Mouse (Mus musculus): ENCODE data around the gene Ccdc61.
A peak's percentile ranks its signal among the peaks of the same experiment; 100 is the strongest.
"Not testable (repeated sequence)": the region's sequence is repeated elsewhere in the genome, so short reads cannot be mapped to it uniquely, and the experiment has no call there.

Ccdc61 gene

DNA sequence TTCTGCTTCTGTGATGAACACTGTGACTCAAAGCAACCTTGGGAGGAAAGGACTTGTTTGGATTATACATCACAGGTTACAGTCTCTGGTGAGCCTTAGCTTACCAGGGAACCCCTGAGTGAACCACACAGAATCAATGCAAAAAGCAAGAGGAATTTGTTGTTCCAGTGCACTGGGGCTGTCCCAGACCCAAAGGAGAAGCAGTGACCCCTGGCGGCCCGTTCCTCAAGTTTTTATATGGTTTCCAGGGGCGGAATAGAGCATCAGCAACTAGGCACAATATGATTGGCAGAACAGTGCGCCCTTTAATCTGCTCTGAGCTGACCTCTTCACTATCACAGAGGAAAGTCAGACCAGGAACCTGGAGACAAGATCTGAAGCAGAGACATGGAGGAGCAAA is 6.0 kb upstream of the Ccdc61 start:
- DNase-seq (ENCODE audit: low read depth, low spot score), result no peak

DNA sequence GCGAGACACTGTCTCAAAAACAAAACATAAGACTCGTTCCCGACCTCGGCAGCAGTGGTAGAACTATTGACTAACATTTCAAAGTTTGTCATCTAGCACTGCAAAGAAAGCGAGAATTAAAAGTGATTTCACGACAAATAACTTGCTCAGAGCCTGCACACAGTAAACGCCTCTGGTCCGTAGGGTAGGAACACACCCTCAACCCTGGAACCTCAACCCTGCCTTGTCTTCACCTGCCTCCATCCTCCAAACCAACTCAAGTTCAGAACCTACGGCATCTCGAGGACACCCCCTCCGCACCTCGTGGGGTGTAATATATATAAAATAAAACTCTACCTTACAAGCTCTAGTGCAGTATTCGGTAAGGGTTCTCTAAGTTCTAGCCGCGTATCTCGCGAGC is 418 bp downstream of the Ccdc61 start:
- DNase-seq (ENCODE audit: low read depth, low spot score), result no peak

DNA sequence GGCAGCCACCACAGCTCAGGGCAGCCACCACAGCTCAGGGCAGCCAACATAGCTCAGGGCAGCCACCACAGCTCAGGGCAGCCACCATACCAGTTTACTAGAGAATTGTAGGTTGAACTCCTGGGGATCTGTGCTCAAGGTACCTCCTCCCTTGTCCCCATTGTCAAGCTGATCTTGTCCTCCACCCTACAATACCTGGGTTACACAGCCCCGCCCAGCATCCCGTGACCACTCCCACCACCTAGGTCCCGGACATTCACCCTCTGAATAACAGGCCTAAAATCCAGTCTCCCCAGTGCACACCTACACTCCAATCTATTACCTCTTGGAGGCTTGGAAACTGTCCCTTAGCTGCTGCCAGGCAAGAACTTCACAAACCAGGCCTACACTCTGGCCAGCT is 5.2 kb downstream of the Ccdc61 start:
- DNase-seq (ENCODE audit: low read depth, low spot score), result no peak

DNA sequence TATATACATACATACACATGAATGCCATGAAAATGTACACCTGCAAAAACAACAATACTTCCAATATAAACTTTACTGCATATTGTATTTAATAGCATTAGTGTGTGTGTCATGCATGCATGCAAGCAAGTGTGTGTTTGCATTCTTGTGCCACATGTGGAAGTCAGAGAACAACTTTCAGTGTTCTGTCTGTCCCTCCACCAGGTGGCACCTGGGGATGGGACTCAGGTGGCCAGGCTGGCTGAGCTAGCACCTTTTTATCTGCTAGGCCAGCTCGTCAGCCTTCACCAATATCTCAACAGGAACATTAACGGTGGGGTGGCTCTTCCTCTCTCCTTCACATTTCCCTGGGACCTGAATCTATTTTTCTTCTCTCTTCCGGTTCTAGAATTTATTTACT is 7.7 kb downstream of the Ccdc61 start:
- no peak for DNase-seq (ENCODE audit: low read depth, low spot score)

DNA sequence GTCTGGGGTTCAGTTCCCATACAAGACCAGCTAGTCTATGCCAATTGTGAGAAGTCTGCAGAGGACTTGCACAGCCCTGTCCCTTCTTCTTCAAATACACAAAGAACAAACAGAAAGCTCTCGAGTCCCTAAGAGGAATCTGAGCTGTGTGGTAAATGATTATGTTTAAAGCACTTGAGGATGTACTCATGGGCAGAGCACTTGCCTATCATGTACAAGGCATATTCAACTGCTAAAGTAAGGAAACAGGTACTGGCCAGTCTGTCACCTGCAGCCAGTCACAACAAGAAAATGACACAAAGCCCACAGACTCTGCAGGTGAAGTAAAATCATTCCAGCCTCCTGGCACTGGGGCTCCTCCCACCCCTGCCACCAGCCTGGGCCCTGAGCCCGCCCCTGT is 9.7 kb downstream of the Ccdc61 start:
- DNase-seq (ENCODE audit: low read depth, low spot score), result no peak

DNA sequence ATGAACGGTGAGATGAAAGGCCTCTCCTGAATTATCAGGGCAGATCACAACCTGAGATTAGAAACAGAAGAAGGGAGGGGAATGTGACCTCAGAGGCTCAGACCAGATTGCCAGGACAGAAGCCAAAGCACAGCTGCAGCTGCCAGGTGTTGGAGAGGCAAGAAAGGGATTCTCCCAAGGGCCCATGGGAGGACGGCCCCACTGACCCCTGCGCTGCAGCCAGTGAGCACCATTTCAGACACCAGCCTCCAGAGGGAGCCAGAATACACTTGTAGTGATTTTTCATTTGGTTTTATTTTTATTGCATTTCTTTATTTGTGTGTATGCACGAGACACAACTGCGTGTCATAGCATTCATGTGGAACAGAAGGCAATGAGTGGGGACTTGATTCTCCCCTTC is 13.7 kb downstream of the Ccdc61 start:
- DNase-seq (ENCODE audit: low read depth, low spot score), result no peak

DNA sequence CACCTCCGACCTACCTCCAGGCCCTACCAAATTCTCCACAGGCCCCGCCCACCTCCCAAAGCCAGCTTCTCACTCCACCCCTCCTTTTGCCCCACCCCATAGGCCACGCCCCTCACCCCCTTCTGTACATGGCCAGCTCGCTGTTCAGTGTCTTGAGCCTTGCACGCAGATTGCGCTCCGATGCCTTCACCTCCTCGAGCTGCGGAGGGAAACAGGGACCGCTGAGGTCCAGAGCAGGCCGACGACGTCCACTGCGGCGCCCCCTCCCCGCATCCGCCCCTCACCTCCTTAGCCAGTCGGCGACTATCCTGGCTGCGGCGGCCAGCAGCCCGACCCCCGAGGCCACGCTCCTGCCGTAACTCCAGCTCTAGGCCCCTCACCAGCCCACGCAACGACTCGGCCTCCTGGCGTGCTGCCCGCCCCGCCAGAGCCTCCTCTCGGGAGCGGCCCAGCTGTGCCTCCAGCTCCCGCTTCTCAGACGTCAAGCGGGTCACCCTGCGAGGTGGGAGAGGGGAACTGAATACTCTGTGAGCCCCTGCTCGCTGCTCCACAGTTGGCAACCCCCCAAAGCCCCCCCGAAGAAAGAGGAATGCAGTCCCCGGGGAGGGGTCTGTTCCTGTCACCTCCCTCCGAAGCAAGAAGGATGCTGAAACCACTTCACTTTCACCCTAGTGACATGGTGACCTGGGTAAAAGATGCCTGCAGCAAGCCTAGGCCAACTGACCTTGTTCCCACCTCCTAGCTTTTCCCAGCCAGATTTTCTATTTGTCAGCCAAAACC is 16.4 kb downstream of the Ccdc61 start:
- DNase-seq (ENCODE audit: low read depth, low spot score), result no peak

DNA sequence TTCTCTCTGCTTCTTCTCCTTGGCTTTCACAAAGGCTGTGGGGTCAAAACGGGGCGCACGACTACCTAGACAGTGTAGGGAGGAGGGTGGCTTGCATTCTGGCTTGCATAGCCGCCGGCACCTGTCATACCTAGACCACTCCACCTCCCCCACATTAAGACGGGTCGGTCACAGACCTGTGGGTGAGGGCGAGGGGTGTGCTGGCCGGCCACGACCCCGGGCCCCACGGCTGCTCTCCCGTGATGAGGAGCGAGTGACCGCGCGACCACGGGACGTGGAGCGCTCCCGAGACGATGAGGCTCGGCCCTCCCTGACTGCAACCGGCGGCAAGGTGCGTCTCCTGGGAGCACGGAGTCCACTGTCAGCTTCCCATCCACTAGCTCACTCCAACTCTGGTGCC is 17.2 kb downstream of the Ccdc61 start:
- DNase-seq (ENCODE audit: low read depth, low spot score), result no peak

DNA sequence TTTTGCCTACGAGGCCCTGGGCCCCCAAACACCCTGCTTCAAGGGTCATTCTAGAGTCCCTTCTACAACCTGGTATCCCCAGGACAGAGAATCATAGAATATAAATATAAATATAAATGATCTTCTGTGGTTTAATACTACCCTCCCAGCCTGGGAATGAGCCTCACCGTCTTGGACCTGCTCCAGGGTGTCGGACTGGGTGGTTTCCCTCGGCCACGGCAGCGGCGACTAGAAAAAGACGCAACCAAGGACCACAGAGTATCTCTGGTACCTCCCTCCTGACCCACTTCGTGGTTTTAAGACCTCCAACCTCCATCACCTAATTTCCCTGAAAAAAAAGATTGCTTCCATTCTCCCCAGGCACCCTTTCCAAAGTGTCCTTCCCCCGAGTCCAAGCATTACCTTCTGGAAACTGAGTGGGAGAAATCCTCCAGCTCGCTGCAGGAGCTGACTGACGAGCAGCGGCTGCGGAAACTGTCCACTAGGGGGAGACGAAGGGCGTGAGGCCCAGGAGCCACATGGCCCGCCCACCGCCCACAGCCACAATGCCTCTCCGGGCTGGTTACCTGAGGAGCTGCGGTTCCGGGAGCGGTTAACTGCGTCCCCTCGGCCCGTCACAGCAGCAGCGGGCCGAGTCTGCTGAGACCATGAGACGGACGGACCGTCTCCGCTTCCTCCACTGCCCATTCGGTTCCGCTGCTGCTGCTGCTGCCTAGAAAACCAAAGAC is 18.2 kb downstream of the Ccdc61 start:
- DNase-seq (ENCODE audit: low read depth, low spot score), result no peak

DNA sequence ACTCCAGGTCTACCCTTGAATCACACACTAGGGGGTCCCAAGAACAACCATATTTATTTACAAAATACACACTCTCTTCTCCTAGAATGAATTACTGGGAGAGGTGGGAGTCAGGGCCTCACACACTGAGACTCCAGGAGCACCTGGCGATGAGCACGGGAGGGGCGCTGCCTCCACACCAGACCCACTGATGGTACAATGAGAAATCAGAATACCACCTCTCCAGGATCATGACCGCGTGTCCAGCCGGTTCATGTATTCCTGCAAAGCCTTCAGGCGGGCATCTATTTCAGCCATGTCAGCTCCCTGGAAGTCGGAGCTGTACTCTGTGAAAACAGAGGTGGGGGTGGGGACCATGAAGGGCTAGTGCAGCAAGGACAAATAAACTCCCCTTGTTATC is 19.4 kb downstream of the Ccdc61 start:
- DNase-seq (ENCODE audit: low read depth, low spot score), result no peak

DNA sequence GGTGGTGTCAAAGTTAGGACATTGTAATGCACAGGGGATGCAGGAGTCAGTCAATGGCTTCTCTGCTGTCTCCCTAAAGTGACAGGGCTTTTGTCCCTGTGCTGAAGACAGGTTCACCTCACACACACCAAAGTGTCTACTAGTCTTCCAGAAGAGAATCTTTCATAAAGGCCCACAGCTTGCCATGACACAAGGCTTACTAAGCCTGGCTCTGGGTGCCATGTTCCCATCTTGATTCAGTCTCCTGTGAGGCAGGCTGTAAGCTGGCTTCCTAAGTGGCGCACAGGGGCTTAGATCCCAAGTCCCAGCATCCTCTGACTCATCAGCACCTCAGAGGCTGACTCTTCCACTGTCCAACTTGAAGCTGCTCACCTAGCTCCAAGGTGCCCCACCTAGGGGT is 23.3 kb downstream of the Ccdc61 start:
- DNase-seq (ENCODE audit: low read depth, low spot score), result no peak

DNA sequence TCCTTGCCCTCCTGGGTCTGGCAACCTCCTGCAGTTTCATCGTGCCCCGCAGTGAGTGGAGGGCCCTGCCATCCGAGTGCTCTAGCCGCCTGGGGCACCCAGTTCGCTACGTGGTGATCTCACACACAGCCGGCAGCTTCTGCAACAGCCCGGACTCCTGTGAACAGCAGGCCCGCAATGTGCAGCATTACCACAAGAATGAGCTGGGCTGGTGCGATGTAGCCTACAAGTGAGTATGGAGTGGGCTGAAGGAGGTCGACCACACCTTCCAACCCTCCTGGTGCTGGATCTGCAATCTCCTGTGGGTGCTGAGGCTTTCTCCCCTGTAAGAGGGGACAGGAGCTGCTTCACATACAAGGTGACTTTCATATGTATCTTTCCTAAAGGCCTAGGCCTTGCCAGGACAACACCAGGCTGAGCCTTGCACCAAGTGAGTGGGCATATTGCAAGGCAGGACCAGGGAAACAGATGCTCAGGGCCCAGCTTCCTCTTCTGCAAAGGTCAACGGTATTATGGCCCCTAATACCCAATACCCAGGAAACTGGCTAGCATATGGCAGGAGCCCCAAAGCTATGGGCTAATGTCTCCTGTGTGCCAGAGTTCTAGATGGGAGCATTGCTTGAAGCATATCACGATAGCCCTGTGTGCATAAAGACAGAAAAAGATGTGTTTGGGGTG is 25.3 kb downstream of the Ccdc61 start:
- DNase-seq (ENCODE audit: low read depth, low spot score), result no peak

DNA sequence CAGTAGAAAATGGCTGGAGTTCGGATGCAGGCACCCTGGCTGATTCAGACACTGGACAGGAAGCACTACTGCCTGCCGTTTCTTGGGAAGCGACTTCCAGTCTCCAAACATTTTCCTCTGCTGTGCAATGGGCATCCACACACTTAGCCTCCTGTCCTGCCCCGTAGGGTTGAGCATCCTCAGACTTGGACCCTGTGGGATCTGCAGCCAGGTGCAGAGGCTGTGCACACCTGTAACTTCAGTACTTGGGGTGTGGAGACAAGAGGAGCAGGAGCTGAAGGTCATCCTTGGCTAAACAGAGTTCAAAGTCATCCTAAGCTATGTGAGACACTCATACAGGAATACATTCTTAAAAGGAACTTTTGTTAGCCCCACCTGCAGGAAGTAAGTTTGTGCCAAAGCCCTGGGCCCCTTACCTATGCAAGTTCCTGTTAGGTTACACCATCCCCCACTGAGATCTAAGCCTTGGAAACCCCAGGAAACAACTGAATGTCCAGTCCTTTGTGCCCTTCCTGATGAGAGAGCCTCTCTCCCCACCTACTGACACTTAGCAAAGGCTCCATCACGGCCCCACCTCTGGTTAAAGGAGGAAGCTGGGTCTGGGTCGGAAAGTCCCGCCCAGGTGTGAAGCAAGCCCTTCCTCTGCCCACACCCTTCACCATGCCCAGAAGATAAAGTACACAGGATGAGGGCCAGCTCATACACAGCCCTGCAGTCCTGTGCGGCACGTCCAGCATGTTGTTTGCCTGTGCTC is 26.0 kb downstream of the Ccdc61 start:
- DNase-seq (ENCODE audit: low read depth, low spot score), result no peak

DNA sequence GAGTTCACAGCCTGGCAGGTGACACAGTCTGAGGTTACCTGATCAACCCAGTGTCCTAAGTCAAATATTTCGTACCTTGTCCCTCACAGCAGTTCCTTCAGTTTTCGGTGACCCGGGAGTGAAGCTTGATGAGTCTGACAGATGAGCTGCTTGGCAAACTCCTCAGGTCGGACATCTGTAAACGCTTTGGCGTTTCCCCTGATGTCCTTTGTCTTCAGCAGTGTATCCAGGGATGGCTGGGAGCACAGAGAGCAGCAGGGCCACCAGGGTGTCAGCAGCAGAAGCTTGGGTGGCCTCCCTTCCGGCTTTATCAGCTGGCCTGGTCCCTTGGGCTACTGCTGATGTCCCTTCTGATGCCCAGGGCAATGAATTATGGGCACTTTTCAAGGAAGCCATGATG is 31.5 kb downstream of the Ccdc61 start:
- no peak for DNase-seq (ENCODE audit: low read depth, low spot score)

DNA sequence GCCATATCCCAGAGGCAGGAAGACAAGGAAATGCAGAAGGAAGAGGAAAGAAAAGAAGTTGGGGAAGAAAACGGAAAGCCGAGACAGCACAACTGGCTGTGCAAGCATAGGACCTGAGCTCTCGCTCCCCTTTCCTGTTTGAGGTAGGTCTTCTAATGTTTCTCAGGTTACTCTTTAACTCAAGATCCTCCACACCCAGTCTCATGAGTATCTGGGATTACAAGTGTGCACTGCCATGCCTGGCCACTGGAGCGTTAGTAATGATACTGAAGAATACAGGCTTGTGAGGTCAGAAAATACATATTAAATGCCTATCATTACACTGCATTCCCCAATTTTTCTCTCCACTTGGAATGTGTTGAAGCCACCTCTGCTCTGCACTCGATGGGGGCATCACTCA is 34.8 kb downstream of the Ccdc61 start:
- no peak for DNase-seq (ENCODE audit: low read depth, low spot score)

DNA sequence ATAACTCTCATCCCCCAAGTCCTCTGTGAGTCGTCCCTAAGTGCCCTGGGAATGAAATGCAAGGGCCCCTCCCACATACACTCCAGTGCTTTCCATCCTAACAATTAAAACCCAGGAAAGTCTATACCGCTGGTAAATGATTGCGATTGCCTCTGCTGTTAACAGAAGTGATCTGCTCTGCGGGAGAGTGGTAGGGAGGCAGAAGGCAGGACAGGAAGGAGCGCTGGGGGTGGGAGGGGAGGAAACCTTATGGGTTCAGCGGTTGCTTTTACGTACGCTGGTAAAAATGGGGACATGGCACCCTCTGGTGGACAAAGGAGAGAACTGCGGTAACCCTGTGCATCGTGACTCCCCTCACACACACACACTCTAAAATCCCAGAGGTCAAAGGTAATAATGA is 37.0 kb downstream of the Ccdc61 start:
- peak; percentile 73 for DNase-seq (ENCODE audit: low read depth, low spot score)

DNA sequence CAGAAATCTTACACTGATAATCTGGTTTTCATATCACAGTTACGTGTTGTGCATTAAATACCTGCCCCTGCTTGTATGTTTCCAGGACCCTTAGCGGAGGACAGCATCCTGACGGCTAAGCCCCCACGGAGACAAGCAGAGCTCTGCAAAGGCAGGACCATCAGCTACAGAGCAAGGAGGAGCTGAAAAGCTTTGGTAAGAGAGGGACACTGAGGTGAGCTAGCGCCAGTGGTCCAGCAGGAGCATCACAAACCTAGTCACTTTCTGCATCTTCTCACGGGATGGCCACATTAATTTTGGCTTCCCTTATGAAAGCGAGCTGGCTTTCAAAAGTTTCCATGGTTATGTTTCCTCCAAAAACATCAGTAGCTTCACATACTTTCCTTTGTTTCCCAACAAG is 37.4 kb downstream of the Ccdc61 start:
- no peak for DNase-seq (ENCODE audit: low read depth, low spot score)

DNA sequence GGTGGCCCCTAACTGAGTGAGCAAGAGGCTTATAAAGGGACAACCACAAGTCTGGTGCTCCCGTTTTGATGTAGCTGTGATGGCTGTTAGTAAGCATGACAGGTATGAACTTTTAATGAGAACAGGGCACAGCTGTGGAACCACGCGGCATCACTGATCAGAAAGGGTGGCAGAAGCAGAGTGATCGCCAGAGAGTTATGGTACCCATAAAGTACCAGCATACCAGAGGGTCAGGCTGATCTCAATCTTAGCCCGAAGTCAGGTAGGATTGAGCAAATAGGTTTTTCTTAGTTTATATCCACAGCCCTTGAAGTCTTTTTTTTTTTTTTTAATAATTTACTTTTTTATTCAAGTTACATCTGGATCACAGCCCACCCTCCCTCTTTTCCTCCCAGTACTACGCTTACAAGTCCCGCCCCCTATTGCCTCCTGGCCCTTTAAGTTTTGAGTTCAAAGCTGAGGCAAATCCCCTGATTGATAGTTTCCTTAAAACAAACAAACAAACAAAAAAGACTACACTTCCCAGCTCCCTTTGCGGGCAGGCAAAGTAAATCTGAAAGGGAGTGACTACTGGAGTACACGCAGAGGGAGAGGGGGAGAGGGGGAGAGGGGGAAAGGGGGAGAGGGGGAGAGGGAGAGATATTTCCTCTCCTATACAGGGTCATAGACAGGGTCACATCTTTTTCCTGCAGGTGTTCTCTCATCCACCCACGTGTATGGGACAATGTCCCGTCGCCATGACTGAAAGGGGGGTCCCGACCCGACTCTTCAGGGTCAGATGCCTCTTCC is 38.0 kb downstream of the Ccdc61 start:
- DNase-seq (ENCODE audit: low read depth, low spot score), result no peak

DNA sequence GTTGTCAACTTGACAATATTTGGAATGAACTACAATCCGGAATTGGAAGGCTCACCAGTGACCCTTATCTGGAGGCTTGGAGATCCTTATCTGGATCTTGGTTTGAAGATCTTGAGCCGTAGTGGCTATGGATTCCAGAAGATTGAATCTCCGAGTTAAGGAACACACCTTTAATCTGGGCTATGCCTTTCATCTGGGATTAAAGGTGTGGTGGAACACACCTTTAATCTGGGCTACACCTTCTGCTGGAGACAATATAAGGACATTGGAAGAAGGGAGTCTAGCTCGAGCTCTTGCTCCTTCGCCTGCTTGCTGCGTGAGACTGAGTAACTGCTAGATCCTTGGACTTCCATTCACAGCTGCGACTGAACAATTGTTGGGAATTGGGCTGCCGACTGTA is 39.2 kb downstream of the Ccdc61 start, which contains the start of gene Pglyrp1:
TSS of gene Pglyrp1 (plus strand) at position 301 of the 400 bp plus-strand sequence.
- not testable (repeated sequence) for DNase-seq (ENCODE audit: low read depth, low spot score)

DNA sequence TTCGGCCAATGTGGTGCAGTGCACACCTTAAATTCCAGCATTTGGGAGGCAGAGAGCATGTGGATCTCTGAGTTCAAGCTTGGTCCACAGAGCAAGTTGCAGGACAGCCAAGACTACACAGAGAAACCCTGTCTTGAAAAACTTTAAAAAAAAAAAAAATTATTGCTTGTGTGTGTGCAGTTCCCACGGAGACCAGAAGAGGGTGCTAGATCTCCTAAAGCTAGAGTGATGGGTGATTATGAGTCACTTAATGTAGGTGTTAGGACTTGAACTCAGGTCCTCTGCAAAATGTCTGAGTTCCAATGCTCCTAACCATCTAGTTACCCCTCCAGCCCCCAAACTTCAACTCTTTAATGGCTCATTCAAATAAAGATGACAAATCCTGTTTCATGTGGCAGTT is 41.7 kb downstream of the Ccdc61 start:
- no peak for DNase-seq (ENCODE audit: low read depth, low spot score)

DNA sequence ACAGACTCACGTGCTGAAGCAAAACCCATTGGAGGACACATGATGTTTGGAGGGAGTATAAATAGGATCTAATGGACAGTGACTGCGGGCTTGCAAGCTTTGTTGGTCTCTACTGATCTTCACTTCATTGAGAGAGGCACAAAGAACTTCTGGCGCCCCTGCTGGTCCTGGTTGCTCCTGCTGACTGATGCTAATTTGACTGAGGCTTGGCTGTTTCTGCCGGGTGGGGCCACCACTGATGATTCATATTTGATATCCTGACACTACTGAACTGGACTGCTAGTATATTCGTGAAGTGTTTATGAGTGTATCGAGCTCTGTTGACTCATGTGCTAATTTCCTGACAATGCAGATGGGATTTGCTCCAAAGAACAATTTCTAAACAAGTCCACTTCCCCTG is 47.4 kb downstream of the Ccdc61 start:
- DNase-seq (ENCODE audit: low read depth, low spot score), result no peak

Data from WW6 (cell line).